Mouse (Mus musculus) thymus, adult 2 months (tissue): ENCODE data around the gene Tmem182.

ENCODE experiments used
- CTCF ChIP-seq: fragments of 200-500 bp; IDR thresholded peaks from 2 replicates; pipeline ENCODE4 v1.5.1; 2012; ENCODE audit warnings: mild to moderate bottlenecking, control low read depth, low read length, moderate library complexity, borderline replicate concordance; ENCODE audit not compliant: control insufficient read depth, poor library complexity, insufficient read depth; ENCODE audit errors: extremely low read depth
- POLR2A ChIP-seq: fragments of 200-500 bp; IDR thresholded peaks from 2 replicates; pipeline ENCODE4 v1.6.1; 2012; ENCODE audit warnings: mild to moderate bottlenecking, low read length, control low read depth, moderate library complexity; ENCODE audit not compliant: control insufficient read depth, poor library complexity, insufficient read depth; ENCODE audit errors: extremely low read depth

- TF ChIP-seq CTCF (no peak), POLR2A (no peak)
Measured at GRCm38 (mm10) chr1:40764701-40765275, 40.6 kb upstream of the Tmem182 start.
